Mouse (Mus musculus) kidney, adult 2 months (tissue): Measurements from ENCODE around the gene Lrrk1.

ENCODE experiments used
- CTCF ChIP-seq: fragments of 200-500 bp; conservative IDR thresholded peaks from 2 replicates; pipeline ENCODE4 v1.5.1; 2011; ENCODE audit warnings: low read depth, mild to moderate bottlenecking, control low read depth, low read length, moderate library complexity, mixed read lengths; ENCODE audit not compliant: insufficient read depth, insufficient read length
- POLR2A ChIP-seq: fragments of 200-500 bp; IDR thresholded peaks from one replicate; pipeline ENCODE4 v1.6.1; 2011; ENCODE audit warnings: low read depth, low read length, control low read depth

- no peak for TF ChIP-seq CTCF
- no peak for TF ChIP-seq POLR2A
Measured at GRCm38 (mm10) chr7:66307791-66308190, 80.4 kb downstream of the Lrrk1 start.
